Mouse (Mus musculus) CH12.LX (cell line): Measurements from ENCODE around the gene Ldlrad3. TPM values are rescaled to one million over a fixed set of nuclear protein-coding genes. Genes with fewer than 3 reads are reported as not detected.

Experiments
- DNase-seq: peaks from one replicate; pipeline ENCODE4 v3.0.0-alpha.2; 2013; ENCODE audit errors: extremely low read depth
- H3K27ac ChIP-seq: 2 replicates; pipeline ENCODE4 v1.5.1; 2012; ENCODE audit warnings: low read depth, mild to moderate bottlenecking, control low read depth, moderate library complexity; ENCODE audit not compliant: insufficient read depth
- H3K27me3 ChIP-seq: replicated peaks from 2 replicates; pipeline ENCODE3; 2012; ENCODE audit warnings: inconsistent platforms
- H3K36me3 ChIP-seq, 2 experiments: replicated peaks in 1 of 2; 2 replicates each; pipeline versions ENCODE3 to v1.6.1; 2012; ENCODE audit warnings: inconsistent platforms in 1 of 2, low read length in 1 of 2, mild to moderate bottlenecking in 1 of 2, mixed read lengths in 1 of 2, moderate library complexity in 1 of 2; ENCODE audit not compliant: control insufficient read depth in 1 of 2, insufficient read depth in 1 of 2
- H3K4me1 ChIP-seq, 2 experiments: 2 replicates each; pipeline ENCODE4 v1.6.1; 2012; ENCODE audit warnings: inconsistent platforms in 1 of 2, moderate library complexity in 1 of 2; ENCODE audit not compliant: insufficient read depth in 2 of 2, control insufficient read depth in 1 of 2
- H3K4me2 ChIP-seq: 2 replicates; pipeline ENCODE4 v1.6.1; 2012; ENCODE audit warnings: low read depth, mild to moderate bottlenecking, control low read depth; ENCODE audit not compliant: poor library complexity, insufficient read depth, severe bottlenecking
- H3K4me3 ChIP-seq, 3 experiments: fragments of 150-350 bp in 1 of 3; sonication (generic) in 1 of 3; replicated peaks in 1 of 3; 2 replicates each; pipeline versions ENCODE3 to v1.5.1; 2011 to 2012; ENCODE audit warnings: low read depth in 2 of 3, low read length in 2 of 3, mild to moderate bottlenecking in 2 of 3, moderate library complexity in 2 of 3, control low read depth in 1 of 3, improper control_type of control experiment in 1 of 3, inconsistent platforms in 1 of 3, mixed read lengths in 1 of 3; ENCODE audit not compliant: poor library complexity in 1 of 3
- H3K79me2 ChIP-seq: replicated peaks from 2 replicates; pipeline ENCODE4 v1.6.1; 2012; ENCODE audit warnings: mild to moderate bottlenecking, moderate library complexity; ENCODE audit not compliant: control insufficient read depth, poor library complexity, insufficient read depth, severe bottlenecking; ENCODE audit errors: extremely low read depth
- H3K9ac ChIP-seq: 2 replicates; pipeline ENCODE4 v1.6.1; 2012; ENCODE audit warnings: low read depth, mild to moderate bottlenecking, control low read depth, moderate library complexity; ENCODE audit not compliant: insufficient read depth
- H3K9me3 ChIP-seq: replicated peaks from 2 replicates; pipeline ENCODE3; 2012; ENCODE audit warnings: low read length, inconsistent platforms, mixed read lengths
- BHLHE40 ChIP-seq: IDR thresholded peaks from 2 replicates; pipeline ENCODE4 v1.6.1; 2011; ENCODE audit warnings: mild to moderate bottlenecking, low read depth, low read length, improper control_type of control experiment
- E2F4 ChIP-seq: IDR thresholded peaks from 2 replicates; pipeline ENCODE4 v1.6.1; 2011; ENCODE audit warnings: low read depth, low read length, improper control_type of control experiment; ENCODE audit not compliant: insufficient replicate concordance
- HCFC1 ChIP-seq: IDR thresholded peaks from 2 replicates; pipeline ENCODE4 v1.6.1; 2012; ENCODE audit warnings: low read depth, mild to moderate bottlenecking, inconsistent platforms, low read length, improper control_type of control experiment
- KAT2A ChIP-seq: IDR thresholded peaks from 2 replicates; pipeline ENCODE4 v1.6.1; 2012; ENCODE audit warnings: low read length, improper control_type of control experiment, inconsistent platforms; ENCODE audit not compliant: insufficient replicate concordance
- MXI1 ChIP-seq: IDR thresholded peaks from 2 replicates; pipeline ENCODE4 v1.6.1; 2011; ENCODE audit warnings: mild to moderate bottlenecking, low read depth, low read length, improper control_type of control experiment
- MYC ChIP-seq: IDR thresholded peaks from 2 replicates; pipeline ENCODE4 v1.6.1; 2011; ENCODE audit warnings: low read depth, mild to moderate bottlenecking, improper control_type of control experiment, low read length
- PAX5 ChIP-seq: IDR thresholded peaks from 2 replicates; pipeline ENCODE4 v1.6.1; 2012; ENCODE audit warnings: low read length, inconsistent platforms, mixed read lengths
- RAD21 ChIP-seq: IDR thresholded peaks from 2 replicates; pipeline ENCODE4 v1.6.1; 2011; ENCODE audit warnings: low read depth, mild to moderate bottlenecking, low read length, improper control_type of control experiment, moderate library complexity
- USF2 ChIP-seq: conservative IDR thresholded peaks from 2 replicates; pipeline ENCODE4 v1.6.1; 2011; ENCODE audit warnings: low read depth, low read length, improper control_type of control experiment
- ZC3H11A ChIP-seq: IDR thresholded peaks from 2 replicates; pipeline ENCODE4 v1.6.1; 2012; ENCODE audit warnings: low read depth, mild to moderate bottlenecking, inconsistent platforms, low read length, improper control_type of control experiment
- ZMIZ1 ChIP-seq: IDR thresholded peaks from 2 replicates; pipeline ENCODE4 v1.6.1; 2012; ENCODE audit warnings: low read depth, mild to moderate bottlenecking, inconsistent platforms, low read length, improper control_type of control experiment
- ZNF384 ChIP-seq: IDR thresholded peaks from 2 replicates; pipeline ENCODE4 v1.6.1; 2012; ENCODE audit warnings: low read depth, low read length, improper control_type of control experiment, inconsistent platforms
- dilution Hi-C: fragments of 300-500 bp; cut with MboI; formaldehyde crosslinking; loops from 2 replicates; pipeline ENCODE4 v1.14.3; 2020; ENCODE audit warnings: low sequenced_read_pairs; ENCODE audit not compliant: extremely low pct_unique_long_range_greater_than_20kb, extremely low pct_ligation_motif_present
- in situ Hi-C: fragments of 300-500 bp; cut with MboI; formaldehyde crosslinking; loops from 3 replicates; pipeline ENCODE4 v1.14.3; 2019; ENCODE audit warnings: low sequenced_read_pairs, low pct_ligation_motif_present, low pct_unique_long_range_greater_than_20kb, mixed read lengths
- polyA plus RNA-seq: library from polyadenylated mRNA; unstranded; fragments of >175 nt; gene quantifications from 2 replicates; pipeline ENCODE4 v1.2.1, GENCODE M21; 2012; ENCODE audit warnings: low read depth; ENCODE audit not compliant: insufficient read length
- total RNA-seq, 2 experiments: library from RNA; depleted of rRNA; stranded (reverse); fragments of 300-350 nt in 1 of 2; fragments of >200 nt in 1 of 2; gene quantifications; 2 replicates each; pipeline ENCODE4 v1.2.3; 2012 to 2014

Ldlrad3 gene
- total and polyA plus RNA-seq, 3 experiments, result 0.30 to 2.7 (median 2.1) TPM

DNA sequence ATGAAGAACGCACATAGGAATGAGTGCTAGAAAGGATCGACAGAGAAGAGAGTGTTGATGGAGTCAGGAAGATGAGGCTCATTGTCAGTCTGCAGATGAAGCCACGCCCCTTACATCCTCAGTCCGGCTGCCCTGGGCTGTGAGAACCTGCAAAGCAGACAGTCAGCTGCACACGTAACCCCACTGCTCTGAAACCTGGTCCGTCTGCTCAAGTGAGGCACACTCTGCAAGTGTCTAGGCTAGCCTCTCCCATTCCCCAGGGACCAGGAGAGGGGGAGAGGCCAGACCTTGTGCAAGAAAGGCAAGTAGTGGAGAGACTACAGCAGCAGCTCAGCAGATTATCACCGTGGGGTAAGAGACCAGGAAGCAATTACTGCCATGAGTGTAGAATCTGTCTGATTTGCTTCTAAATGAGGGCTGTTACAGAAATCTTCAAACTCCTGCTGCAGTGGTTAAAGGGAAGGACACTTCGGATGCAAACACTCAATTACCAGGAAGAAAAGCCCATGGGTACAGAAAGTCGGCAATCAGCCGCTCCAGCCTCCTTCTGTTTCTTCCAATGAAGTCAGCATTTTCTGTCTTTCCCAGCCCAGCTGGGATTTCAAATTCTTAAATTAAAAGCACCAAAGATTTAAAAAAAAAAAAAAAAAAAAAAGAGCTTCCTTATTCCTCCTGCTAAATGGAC, 136.2 kb downstream of the Ldlrad3 start:
- Histone ChIP-seq H3K4me2 (no peak overlapping the region), H3K4me3 (no peak overlapping the region), H3K9me3 (no peaks in the 10 kb centered on the region), H3K4me1 (peaks cover 4 to 9% of the 10 kb centered on the region in 2 experiments; a peak in 3 of 4 replicates), H3K27me3 (no peaks in the 10 kb centered on the region), H3K9ac (no peak overlapping the region), H3K36me3 (no peaks in the 10 kb centered on the region), H3K27ac (no peak overlapping the region), H3K79me2 (no peaks in the 10 kb centered on the region)
- TF ChIP-seq MXI1 (no peak), HCFC1 (no peak), E2F4 (no peak), ZNF384 (no peak), MYC (no peak), KAT2A (no peak), BHLHE40 (no peak), ZMIZ1 (no peak), PAX5 (no peak)
- no peak for DNase-seq
- dilution Hi-C loops (no loop called here), in situ Hi-C loops (no loop called here)

DNA sequence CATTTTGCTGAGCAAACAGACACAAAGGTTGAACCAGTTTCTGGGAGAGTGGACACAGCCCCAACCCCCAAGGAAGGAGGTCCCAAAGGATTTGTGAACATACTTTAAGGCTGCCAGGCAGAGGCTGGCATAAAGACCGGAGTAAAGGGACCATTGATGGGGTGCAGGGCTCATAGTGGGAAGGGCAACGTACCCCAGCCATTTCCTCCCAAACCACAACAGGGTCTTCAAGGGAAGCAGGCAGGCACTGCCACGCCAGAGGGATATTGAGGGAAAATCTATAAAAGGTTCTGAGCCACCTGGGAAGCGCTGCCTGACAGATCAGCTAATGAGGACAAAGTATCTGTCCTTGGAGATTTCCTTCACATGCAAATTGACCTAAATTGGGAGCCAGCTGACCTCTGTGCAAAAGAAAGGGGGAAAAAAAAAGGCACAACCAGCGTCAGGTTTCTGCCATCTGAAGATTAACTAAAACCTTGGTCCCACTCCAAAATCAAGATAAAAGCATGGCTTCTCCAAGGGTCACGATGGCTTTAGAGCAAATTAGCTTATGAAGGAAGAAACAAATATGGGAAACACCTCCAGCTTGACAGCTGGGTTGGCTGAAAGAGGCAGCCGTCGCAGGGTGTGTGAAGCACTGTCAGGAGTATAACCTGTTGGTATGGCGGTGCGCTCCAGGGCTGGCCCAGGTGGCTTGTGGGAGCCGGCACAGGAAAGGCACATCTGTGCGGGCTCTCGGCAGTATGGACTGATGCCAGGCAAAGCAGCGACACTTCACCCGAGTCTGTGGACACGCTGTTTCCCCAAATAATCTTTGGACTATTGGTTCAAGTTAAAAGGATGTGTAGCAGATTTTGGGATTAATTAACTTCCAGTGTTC, 137.6 kb downstream of the Ldlrad3 start:
- in situ Hi-C loops (no loop called here), dilution Hi-C loops (no loop called here)
- TF ChIP-seq BHLHE40, result no peak
- no peak for TF ChIP-seq KAT2A
- no peak for TF ChIP-seq USF2
- TF ChIP-seq ZC3H11A, result no peak
- TF ChIP-seq RAD21, result no peak
- DNase-seq, result no peak
- Histone ChIP-seq H3K27ac (no peak overlapping the region), H3K4me3 (no peak overlapping the region), H3K4me1 (peaks cover 4 to 9% of the 10 kb centered on the region in 2 experiments; a peak in 3 of 4 replicates), H3K27me3 (no peaks in the 10 kb centered on the region), H3K36me3 (no peaks in the 10 kb centered on the region), H3K9me3 (no peaks in the 10 kb centered on the region), H3K79me2 (no peaks in the 10 kb centered on the region), H3K4me2 (no peak overlapping the region), H3K9ac (no peak overlapping the region)
